Mouse (Mus musculus) gastrocnemius, postnatal 25 days (tissue): Measurements from ENCODE around the gene Gbp5. TPM values are rescaled to one million over a fixed set of nuclear protein-coding genes. Genes with fewer than 3 reads are reported as not detected.
A peak's percentile ranks its signal among the peaks of the same experiment; 100 is the strongest.
"Not testable (repeated sequence)": the region's sequence is repeated elsewhere in the genome, so short reads cannot be mapped to it uniquely, and the experiment has no call there.

Experiments used
- DNase-seq: peaks from one replicate; pipeline ENCODE4 v3.0.0; 2022
- total RNA-seq, 2 experiments: library from RNA; stranded (reverse); gene quantifications; 1 replicate in 1 of 2; 2 replicates in 1 of 2; pipeline ENCODE4 v1.2.3; 2021

Gene Gbp5
- total RNA-seq, 2 experiments from 2014 or later, result 2.1 to 3.2 TPM

DNA sequence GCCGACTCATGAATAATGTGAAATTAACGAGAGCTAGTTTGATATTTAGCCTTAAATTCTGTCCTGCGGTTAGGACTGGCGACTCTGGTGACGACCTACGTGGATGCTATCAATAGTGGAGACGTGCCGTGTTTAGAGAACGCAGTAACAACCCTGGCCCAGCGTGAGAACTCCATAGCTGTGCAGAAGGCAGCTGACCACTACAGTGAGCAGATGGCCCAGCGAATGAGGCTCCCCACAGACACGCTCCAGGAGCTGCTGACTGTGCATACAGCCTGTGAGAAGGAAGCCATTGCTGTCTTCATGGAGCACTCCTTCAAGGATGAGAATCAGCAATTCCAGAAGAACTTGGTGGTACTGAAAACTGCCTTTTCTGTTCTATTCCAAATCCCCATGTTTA, 49.0 kb downstream of the Gbp5 start:
- not testable (repeated sequence) for DNase-seq

DNA sequence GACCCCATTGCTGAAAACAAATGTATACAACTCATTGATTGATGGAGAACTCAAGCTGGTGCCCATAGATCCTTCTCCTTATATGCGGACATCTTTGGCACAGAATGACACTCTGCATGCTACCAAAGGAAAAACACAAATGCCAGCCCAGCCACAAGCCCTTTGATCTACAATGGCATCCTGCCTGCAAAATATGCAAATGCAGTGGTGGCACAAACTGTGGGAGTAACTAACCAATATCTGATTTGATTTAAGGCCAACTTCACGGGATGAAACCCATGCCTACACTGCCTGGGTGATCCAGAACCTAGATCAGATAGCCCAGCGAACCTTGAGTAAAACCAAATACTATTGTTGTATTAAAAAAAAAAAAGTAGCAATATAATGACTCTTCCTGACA, 52.9 kb downstream of the Gbp5 start:
- no peak for DNase-seq

DNA sequence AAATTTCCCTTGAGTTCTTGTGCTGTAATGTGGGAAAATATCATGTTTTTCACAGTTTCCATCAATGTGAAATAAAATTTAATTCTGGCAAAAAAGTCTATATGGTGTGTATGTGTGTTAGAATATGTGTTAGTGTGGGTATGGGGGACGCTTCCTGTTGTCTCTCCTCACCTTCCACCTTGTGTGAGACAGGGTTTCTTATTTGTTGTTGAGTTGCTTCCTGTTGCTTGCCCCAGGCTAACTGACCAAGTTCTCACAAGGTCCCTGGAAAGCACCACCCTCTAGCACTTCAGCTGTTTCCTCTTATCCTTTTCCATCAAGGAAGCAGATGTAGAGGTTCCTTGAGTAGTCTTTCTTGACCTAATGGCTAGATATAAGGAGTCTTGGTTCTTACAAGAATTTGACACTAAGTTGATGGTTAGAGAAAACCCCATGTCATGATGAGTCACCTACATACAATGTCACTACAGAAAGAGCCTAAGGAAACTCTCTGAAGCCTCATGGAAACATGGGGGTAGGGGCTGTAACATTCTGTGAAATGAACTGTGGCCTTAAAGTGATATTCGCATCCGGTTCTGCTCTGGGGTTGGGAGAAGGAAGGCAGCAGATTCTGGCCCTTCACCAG, 56.4 kb downstream of the Gbp5 start:
- no peak for DNase-seq

DNA sequence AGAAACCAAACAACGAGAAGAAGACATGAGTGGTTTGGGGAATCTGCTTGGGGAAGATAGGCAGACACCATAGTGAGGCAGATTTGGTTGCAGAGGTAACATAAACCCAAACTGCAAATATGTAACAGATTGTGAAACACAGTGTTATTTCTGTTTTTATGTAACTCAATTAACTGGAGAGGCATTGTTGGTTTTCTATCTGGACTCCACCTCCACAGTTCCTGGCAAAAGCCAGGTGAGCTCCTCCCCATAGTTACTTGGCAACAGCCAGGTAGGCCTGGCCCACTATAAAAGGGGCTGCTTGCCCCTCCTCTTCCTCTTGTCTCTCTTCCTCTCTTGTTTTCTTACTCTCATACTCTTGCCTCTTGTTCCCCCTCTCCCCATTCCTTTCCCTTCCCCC, 60.8 kb downstream of the Gbp5 start:
- no peak for DNase-seq

DNA sequence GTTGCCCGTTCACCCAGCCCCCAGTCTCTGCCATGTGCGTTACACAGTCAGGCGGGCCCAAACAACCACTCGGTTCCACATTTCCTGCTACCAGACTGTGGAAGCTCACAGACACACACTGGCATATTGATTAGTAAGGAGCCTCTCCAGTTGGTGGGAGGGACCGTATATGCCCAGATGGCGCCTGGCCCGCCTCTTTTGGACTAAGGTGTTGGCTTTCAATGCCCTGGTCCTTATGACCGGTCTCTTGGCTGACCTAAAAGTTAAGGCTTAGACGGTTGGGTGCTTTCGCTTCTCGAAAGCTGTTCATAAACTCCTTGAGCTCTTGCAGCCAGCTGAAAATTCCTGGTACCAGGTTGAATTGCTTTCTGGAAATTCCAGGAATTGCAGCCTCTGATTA, 61.8 kb downstream of the Gbp5 start:
- no peak for DNase-seq

DNA sequence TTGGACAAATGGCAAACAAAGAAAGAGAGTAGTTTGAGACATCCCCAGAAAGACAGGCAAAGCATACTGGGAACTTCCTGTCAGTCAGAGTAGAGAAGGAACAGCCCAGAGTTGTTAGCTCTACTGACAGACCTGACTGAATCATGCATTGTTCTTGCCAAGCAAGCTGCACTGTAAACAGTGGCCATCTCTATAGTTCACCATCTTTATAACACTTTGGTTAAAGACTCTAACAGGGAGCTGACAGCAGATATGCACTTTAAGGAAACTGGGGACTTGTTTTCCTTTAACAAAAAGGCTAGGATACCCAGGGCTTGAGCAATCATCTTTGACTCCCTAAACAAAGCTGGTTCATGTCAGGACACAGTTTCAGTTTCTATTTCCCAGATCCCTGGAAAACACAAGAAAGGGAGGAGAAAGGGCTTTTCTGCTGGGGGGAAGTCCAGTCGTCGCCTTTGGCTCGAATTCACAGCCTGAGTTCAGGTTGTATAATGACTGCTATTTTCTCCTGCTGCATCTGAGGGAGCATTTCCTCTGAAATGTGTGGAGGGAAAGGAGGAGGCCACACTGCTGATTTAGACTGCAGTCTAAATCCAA, 66.0 kb downstream of the Gbp5 start, which contains the start of gene Gbp3:
Gbp3 (plus strand) TSS at position 395 of the 597 bp plus-strand sequence.
- peak; percentile 36 for DNase-seq

DNA sequence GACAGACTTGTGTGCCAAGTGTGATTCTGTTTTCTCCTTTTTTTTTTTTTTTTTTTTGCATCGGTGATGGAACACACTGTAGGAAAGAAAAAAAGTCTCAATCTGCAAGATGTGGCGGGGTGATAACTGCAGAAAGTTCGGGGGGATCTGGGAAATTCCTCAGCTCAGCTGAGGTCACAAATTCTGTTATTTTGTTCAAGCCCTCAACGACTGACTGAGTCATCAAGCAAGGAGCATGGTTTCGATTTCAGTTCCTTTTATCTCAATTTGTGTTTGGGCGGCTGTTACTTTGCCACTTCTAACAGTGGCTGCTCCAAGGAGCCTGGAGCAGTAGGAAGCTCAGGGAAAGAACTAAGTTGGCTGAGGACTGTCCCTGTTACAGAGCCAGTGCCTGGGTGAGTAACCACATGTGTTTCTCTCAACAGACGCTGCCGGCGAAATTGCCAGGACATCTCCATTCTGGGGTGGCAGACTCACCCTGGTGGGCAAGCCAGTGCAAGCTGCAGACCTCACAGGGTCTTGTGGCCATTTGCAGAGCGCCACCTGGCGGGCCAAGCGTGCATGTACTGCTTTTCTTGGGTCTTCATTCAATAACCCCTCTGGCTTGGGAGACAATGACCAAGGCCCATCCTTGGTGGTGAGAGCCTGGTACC, 66.6 kb downstream of the Gbp5 start:
- DNase-seq, result peak; percentile 78

DNA sequence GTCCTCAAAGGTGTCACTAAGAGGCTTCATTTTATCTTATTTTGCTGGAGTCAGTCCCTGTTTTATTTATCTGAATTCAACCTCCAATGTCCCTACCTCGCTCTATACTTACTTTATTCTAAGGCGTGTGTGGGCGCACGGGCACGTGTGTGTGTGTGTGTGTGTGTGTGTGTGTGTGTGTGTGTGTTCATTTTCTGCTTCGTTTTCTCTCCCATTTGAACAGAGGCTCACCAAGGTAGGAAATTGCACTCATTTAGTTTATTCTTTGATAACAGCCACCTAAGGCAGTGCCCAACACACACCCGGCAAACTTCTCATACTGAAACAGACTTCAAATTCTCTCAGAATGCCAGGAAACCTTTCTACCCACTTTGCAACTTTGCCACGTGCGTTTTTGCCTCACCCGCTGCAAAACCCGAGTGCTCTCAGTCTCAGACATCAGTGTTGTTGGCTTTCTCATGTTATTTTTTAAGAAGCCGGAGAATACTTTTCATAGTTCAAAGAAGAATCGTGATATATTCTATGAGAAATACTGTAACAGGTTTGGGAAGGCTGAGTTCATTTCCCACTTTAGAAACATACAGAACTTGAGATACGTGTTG, 67.4 kb downstream of the Gbp5 start:
- no peak for DNase-seq

DNA sequence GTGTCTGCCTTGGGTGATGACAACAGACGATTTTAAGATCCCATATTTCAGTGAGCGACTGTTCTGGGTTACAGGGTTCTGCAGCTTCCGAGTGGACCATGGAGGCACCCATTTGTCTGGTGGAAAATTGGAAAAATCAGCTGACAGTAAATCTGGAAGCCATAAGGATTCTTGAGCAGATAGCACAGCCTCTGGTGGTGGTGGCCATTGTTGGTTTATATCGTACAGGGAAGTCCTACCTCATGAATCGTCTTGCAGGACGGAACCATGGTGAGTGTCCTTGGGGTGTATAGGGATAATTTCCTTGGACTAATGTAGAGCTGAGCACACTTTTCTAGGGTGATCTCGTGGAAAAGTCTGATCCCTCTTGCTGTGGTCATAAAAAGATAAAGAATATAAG, 67.9 kb downstream of the Gbp5 start:
- no peak for DNase-seq

DNA sequence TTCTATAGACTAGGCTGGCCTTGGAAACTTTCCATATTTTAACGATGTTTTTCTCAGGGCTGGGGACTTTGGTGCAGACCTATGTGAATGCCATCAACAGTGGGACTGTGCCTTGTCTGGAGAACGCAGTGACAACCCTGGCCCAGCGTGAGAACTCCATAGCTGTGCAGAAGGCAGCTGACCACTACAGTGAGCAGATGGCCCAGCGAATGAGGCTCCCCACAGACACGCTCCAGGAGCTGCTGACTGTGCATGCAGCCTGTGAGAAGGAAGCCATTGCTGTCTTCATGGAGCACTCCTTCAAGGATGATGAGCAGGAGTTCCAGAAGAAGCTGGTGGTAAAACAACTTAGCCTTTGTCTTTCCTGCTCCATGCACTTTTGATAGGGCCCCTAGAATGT, 73.7 kb downstream of the Gbp5 start:
- DNase-seq, result not testable (repeated sequence)

DNA sequence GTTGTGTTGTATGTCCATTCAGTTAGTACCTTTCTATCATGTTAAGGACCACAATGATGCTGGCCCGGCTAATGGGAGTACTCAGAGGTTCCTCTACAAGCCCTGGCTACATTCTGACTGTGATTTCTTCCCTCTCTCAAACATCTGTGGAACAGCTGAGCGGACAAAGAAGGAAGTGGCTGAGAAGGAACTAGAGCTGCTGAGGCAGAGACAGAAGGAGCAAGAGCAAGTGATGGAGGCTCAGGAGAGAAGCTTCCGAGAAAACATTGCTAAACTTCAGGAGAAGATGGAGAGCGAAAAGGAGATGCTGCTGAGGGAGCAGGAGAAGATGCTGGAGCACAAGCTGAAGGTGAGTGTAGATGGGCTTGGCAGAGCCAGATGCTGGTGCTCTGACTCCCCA, 77.0 kb downstream of the Gbp5 start:
- no peak for DNase-seq

Other genes with a start within 250 kb of the Gbp5 start
- gene Pdlim5, start 98.3 kb upstream of the Gbp5 start, total RNA-seq, result 100 to 1,000 TPM; 560 to 651 TPM
- 10 to 100 TPM in 1 of 2 experiments, 1 to 10 TPM in 1; 8.8 to 14.1 TPM for gene Gbp7, start 36.4 kb downstream of the Gbp5 start, total RNA-seq
- 1 to 10 TPM; 4.0 to 4.1 TPM for gene Gbp3, start 66.0 kb downstream of the Gbp5 start, total RNA-seq
- gene Gbp2b, start 100.9 kb downstream of the Gbp5 start, total RNA-seq, result under 1 TPM in 1 of 2 experiments, not detected in 1; 0.08 TPM
- 1 to 10 TPM; 2.5 to 4.3 TPM for gene Gbp2, start 126.6 kb downstream of the Gbp5 start, total RNA-seq
- 1 to 10 TPM; 5.4 to 6.5 TPM for gene Kyat3, start 207.1 kb downstream of the Gbp5 start, total RNA-seq